Mouse (Mus musculus) right cerebral cortex, adult 2 months (tissue): Measurements from ENCODE around the gene Macf1.
"Not testable (repeated sequence)": the region's sequence is repeated elsewhere in the genome, so short reads cannot be mapped to it uniquely, and the experiment has no call there.

Experiments used
- DNase-seq, 2 experiments: peaks; one replicate each; pipeline ENCODE4 v3.0.0; 2021 to 2022; ENCODE audit warnings: low spot score in 2 of 2

The Macf1 gene

DNA sequence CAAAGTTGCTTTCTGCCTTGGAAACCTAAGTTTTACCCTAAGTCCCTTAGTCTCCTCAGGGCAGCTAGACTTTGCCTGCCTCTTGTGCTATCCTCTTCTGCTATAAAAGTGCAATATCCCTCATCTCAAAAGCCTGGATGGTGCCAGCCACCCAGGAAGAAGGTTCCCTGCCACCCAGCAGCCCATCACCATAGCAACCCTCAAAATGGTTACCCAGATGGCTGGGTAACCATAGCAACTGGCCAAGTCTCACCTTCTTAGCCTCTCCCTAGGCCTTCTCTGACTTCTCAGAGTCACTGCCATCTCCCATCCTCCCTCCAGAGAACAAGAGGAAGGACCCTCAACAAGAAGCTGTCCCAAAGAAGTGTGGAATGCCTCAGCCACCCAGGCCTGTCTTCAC lies 13.6 kb downstream of the Macf1 start:
- peak; percentile 36 to 37 for DNase-seq

DNA sequence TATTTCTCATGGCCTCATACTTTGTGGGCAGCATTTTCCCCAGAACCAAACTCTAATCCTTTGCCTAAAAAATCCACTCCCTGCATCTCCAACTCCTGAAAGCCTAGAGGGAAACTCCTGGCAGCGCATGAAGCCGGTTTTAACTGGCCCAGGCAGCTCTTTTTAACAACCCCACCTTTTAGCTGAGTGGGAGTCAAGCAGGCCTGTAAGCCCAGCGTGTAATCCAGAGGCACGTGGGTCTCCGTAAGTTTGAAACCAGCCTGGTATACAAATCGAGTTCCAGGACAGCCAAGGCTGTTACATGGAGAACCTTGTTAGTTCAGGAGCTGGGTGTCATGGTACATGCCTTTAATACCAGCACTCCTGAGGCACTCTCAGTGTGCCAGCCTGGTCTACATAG lies 14.5 kb downstream of the Macf1 start:
- peak; percentile 15 to 40 for DNase-seq

DNA sequence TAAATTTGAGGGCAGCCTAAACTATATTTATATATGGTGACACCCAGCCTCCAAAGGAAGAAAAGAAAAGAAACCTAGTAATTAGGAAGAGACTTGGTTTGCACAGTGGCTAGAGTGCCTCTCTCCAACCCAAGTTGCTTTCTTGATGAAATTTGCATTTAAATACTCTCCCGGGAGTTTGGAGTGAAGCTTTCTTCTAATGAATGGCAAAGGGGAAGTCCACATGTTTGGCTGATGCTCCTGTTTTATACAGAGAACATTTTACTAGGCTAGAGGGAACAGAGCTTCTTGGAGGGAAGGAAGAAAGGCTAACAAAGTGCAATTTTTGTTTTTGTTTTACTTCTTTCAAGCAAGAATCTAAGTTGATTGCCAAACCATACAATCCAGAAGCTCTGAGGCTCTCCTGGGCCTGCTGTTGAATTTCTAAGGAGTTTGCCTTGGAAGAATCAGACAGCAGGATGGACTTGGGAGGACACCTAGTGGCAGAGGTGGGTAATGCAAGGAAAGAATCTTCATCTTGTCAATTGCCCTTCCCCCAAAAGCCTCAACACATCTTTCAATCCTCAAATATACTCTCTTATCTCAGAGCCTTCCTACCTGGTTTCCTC lies 16.8 kb downstream of the Macf1 start:
- DNase-seq = peak; percentile 92

DNA sequence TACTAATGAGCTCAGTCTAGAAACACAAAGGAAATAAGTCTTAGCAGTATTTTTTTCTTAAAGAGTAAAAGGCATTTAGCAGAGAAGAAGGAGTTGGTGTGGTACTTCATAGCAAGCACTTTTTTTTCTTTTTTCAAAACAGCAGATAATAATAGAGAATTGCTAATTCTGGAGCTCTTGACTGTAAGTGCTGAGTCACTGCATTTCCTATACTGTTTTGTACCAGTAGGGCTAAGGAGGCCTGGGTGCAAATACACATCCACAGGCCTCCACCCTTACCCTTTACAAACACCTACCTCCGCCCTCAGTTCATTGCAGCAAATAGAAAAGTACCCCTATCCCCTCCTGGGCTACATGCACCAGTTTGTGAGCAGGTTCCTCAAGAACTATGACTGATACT lies 17.6 kb downstream of the Macf1 start:
- peak in 1 of 2 experiments; percentile 20 for DNase-seq

DNA sequence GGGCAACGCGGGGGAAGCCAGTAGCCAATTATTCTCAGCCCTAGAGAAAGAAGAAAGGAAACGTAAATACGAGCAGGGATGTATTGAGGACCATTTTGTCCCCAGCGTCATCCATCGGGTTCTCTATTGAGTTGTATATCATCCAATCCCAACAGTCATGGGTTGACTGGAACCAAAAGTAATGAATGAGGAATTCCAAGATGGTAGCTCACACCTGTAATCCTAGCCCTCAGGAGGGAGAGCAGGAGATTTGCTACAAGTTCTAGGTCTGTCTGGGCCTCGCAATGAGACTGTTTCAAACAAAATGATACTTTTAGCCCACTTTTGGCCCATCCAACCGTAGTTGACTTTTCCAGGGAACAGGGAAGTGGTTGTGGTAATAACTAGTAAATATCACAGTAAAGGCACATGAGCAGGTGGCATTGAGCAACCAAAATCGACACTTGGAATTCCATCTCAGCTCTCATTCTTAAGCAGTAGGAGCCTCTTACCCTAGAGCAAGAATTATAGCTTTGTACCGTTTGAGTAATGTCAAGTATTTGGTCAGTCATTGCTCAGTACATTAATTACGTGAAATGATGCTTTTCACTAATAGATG lies 18.4 kb downstream of the Macf1 start:
- no peak for DNase-seq

DNA sequence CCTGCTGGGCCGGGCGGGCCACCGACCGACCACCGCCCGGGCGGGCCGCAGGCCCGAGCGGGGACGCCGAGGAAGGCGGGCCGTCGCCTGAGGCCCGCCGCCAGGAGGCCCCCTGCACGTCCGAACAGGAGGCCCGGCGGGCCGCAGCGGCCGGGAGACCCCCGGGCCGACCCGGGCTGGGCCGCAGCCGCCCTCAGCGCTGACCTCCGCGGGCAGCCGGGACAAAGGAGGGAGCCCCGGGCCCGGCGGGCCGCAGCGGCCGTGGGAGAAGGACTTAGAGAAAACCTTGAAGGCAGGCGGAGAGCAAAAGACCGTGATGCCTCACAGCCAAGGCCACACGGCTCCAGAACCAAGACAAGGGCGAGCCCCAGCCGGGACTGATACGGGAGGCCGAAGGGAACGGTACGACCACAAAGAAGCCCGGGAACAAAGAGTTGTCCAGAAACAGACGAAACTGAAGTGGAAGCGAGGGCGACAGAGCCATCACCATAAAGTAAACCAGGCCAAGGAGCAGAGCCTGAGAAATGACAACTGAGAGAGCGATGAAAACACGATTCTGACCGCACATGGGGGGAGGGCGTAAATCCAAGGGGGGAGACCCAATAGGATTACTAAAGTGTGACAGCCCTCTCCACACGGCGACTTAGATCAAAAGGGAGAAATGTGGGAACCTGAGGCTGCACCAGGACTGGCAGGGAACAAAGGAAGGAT lies 19.1 kb downstream of the Macf1 start:
- DNase-seq = peak in 1 of 2 experiments; percentile 24

DNA sequence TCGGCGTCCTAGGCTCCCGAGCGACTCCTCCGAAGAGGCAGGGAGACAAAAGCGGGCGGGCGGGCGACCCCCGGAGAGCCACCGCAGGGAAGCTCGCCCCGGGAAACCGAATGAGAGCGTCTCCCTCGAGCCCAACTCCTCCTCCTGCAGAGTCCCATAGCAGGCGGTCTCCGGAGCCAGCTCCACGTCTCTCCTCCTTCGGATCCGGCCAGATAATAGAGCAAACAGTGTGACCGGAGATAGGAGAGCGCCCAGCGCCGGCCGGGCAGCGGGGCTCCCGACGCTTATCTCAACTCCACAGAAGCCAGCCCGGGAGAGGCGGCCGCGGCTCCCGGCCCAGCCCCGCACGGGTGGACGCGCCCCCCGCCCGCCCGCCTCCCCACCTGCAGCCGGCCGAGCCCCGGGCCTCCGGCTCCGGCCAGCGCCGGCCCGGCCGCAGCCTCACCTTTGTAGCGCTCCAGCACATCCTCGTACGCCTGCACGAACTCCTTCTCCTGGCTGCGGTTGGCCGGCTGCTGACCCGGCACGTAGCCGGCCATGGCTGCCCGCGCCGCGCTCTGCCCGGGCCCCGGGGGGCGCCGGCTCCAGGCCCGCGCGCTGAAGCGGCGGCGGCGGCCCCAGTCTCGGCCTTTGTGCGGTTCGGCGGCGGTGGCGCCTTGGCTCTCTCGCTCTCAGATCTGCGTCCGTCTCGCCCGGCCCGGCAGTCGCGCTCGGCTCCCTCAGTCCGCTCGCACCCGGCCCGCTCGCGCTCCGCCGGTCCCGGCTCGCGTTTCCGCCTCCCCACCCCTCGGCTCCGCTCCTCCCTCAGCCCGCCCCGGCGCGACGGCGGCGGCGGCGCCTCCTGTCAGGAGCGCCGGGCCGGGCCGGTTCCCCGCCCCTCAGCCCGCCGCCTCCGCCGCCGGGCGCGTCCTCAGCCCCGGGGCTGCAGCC lies 19.9 kb downstream of the Macf1 start:
- peak; percentile 52 to 60 for DNase-seq

DNA sequence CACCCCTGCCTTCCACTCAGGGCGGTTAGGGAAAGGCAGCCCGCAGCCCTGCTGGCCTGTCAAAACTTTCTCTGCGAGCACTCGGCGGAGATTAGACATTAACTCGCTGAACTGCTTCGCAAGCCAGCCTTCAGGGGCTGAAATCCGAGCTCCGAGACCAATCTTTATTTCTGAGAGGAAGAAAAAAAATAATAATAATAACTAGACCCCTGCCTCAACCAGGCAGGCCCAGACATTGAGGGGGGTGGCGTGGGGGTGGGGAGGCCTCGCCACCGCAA lies 20.5 kb downstream of the Macf1 start:
- DNase-seq = no peak

DNA sequence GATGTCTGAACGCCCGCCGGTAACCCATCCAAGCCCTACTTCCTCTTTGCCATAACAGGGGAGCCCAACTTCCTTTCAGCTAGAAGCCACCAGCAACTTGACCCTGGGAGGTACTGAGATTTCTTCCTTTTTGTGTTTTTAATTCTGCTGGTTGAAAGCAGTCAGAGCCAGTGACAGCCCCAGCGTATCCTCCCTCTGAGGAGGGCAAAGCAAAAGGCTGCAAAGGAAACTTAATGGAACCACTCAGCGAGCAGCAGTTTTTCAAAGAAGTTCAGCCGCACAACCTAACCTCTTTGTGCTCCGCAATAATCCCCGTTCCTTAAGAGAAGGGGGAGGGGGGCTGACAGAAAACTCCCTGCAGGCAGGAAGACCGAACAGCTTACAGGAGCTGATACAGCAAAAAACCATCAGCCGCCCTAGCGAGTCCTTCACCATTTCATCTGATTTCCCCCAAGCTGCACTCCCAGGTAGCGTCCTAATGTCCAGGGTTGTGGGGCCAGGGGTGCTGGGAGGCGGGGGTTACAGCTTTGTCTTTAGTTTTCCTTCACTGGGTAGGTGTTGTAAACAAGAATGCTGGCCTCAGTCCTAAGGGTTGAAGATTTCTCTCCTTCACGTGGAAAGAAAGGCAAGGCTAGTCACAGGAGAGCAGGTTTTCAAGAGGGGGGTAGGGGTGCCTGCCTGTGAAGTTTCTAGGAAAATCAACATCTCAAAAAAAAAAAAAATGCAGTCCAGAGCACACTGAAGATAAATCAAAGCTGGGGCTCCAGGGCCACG lies 21.1 kb downstream of the Macf1 start:
- DNase-seq = no peak

DNA sequence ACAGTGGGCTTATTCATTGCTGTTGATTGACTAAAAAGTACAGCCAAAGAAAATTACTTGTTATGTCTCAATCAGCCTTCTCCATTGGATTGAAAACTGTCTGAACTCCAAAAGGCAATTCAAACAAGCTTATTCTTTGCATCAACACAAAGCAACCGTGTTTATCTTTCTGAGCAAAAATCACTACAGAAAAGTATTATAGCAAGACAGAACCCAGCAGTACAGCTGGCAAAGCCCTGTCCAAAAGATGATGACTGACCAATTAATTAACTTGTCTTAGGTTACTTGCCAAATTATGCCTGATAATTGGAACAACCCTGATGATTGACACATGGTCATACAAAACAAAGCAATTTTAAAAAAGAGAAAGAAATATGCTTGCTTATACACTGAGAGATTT lies 26.0 kb downstream of the Macf1 start:
- no peak for DNase-seq

DNA sequence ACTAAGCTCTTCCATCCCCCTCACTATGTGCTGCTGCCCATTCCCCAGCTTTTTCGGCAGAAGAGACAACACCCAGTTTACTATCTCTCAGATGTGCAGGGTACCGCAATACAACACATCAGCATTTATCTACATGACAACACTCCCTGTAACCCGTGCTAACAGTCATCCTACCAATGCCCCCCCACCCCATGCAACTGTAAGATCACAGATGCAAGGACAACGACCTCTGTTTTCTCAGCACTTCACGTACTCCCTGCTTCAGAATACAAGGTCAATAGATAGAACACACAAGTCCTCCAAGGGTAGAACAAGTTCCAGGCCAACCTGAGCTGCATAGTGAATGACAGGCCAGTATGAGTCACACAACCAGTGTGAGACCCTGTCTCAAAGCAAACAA lies 28.9 kb downstream of the Macf1 start:
- DNase-seq = no peak

DNA sequence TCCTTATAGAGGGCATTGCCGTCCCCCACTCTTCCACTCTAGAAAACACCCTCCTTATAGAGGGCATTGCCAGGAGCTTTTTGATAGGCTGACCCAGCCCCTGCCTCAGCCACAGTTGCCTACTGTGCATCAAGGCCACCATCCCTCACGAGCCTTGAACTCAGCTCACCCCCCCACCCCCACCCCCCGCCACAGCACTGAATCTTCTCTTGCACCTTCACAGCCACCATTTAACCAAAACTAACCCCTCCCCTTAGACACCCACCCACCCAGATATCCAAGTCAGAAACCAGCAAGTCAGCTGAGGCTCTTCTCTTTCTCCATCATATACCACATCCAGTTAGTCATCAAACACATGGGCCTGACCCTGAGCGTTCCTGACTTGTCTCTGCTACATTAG lies 29.6 kb downstream of the Macf1 start:
- no peak for DNase-seq

DNA sequence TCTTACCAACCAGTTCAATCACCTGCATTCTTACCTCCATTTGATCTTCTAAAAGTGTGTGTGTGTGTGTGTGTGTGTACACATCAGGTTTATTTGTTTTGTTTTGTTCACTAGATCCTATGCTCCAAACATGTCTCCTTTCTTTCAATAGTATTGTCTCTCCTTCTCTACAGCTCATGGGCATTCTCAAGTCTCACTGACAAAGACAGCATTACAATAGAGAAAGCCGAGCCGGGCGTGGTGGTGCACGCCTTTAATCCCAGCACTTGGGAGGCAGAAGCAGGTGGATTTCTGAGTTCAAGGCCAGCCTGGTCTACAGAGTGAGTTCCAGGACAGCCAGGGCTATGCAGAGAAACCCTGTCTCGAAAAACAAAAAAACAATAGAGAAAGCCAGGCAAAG lies 30.7 kb downstream of the Macf1 start:
- DNase-seq = not testable (repeated sequence)

DNA sequence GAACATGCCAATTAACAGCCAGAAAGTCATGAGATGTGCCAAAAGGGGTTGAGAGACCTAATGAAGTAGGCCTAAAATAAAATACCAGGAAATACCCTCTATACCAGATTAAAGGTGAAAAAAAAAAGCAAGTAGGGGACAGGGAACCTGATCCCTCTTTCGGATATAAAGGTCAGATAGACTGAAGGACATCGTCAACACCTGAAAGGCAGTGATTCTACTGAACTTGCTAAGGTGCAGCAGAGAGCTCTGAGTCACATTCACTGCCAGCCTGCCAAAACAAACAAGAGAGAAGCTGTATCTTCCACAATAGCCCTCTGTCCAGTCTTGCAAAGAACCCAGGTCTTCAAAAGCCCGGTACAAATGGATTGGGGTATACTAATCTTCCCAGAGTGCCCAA lies 32.0 kb downstream of the Macf1 start:
- DNase-seq = no peak

DNA sequence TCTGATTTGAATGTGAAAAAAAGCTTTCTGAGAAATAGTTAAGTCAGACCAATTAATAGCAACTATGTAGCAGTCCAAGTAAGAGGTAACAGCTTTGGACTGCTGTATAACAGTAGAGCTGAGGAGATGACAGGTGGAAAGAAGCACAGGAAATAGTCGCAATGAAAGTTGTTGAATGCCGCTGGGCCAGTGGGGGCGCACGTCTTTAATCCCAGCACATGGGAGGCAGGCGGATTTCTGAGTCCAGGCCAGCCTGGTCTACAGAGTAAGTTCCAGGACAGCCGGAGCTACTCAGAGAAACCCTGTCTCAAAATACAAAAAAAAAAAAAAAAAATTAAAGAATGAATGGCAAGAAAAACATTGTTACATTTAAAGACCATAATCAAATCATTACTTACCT lies 35.0 kb downstream of the Macf1 start:
- DNase-seq = no peak

DNA sequence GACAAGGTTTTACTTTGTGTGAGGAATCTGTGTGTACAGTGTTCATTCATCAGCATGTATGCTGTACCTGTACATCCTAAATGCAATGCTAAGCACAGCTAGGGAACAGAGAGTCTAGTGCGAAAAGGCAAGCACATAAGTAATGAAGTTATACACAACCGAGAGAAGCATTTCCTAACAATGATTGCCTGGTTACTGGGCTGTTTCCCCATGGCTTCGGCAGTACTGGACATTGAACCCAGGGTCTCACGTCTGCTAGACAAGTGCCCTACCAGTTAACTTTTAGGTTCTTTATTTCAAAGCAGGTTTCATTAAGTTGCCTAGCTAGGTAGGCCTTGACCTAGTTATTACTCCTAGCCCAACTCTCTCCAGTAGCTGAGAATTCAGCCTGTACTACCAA lies 36.5 kb downstream of the Macf1 start:
- DNase-seq = no peak

DNA sequence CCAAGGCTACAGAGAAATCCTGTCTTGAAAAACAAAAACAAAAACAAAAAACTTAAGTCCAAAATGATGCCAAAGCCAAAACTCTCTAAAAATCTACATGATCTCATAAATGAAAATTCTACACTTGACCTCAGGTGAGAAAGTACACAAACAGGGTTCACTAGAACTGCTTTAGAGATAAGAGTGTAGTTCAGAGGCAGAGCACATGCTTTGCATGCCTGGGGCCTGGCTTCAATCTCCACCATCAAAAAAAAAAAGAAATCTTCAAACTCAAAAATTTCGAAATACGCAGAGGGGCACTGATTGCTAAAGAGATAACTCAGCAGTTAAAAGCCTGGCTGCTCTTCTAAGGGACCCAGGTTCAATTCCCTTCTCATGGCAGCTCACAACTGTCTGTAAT lies 37.1 kb downstream of the Macf1 start:
- DNase-seq = no peak

DNA sequence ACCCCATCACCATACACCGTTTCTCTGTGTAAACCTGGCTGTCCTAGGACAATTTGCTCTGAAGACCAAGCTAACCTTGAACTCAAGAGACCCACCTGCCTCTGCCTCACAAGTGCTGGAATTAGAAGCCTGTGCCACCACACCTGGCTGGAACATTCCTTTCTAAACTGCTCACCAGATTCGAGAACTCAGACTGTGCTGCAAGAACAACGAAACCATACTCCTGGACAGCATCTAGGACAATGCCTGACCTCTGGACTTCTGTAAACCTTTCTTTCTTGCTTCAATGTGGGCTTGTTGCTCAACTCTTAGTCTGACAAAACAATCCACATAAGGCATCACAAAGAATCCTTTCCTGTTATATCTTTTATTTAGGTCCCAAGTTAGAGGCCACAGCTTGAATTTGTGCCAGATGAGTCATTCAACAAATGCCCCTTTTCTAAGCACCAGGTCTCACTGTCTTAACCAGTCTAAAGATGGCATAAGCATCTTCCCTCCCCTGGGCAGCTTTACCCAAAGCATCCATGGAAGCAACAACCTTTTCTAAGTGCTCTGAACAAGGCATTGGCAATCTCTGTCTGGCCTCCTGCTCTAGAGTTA lies 38.8 kb downstream of the Macf1 start:
- DNase-seq = no peak

DNA sequence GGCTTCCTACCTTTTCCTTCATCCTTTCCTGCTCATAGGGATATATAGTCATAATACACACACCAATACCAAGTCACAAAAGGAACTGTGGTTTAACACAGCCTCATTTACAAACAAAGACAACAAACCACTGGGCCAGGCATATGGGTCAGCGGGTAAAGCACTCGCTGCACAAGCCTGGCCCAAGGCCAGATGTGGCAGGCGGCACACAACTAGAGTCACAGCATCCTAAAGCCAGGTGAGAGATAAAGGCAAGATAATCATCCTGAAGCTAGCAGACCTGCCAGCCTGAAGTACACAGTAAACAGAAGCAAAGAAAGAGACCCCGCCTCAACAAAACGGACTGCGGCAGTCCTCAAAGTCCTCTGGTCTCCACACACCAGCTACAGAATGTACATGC lies 40.6 kb downstream of the Macf1 start:
- no peak for DNase-seq

DNA sequence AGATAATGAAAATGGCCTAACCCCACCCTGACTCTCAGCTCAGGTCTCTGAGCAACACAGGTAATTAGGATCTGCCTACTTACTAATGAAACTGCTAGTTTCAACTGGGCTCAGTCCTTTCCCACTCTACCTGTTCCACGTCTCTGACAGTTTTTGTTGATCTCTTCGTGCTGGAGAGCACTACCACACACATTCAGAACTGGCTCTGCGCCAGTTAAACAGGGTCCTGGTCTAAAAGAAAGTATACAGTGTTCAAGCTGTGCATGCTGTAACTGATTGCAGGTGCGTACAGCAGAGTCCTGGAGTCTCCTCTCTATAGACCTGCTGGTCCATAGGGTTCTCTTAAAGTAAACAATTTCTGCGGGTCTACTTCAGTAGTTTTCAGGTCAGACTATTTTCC lies 41.3 kb downstream of the Macf1 start:
- DNase-seq = no peak

DNA sequence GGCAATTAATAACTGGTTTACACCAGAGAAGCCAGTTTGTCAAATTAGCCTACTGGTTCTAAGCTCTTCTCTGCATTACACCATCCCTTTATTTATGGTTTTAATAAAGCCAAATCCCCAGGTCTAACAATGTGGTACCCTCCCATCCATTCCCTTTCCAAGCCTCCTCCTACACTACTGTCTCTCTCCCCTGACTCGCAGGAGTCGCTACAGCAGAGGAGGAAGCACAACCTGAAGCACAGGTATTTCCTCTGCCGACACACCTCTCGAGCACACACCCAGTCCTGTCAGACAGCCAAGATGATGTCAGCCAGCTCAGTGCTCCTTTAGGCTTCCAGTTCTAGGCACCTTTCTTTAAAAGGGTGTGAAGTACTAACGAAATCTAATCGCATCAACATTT lies 47.0 kb downstream of the Macf1 start:
- DNase-seq = no peak
